In genomic region chr16:45923731-45924424, GRCm38 (mm10) we compare ENCODE assay signal across 12 mouse cellular contexts. TPM values are rescaled to one million over a fixed set of nuclear protein-coding genes. Genes with fewer than 3 reads are reported as not detected.
DNase-seq lines count a peak whose midpoint lies in the region; ATAC-seq and TF ChIP-seq lines count a peak whose summit lies in the region.
"Had no signal": no experiment of that assay in that cellular context is flagged by ENCODE, and none has a peak within 500 bp of the region (broad histone marks: within the 10 kb centered on the region; RNA-seq: fewer than 3 reads in every experiment).

No protein-coding gene starts in this region.

- no peak for TF ChIP-seq POLR2A in kidney, adult 2 months (IDR thresholded peaks at IDR 0.05; ENCODE audit: low read depth, low read length)

- peak; percentile 37 for DNase-seq in kidney, adult 2 months
- no peak for DNase-seq in kidney, postnatal 25 days
- DNase-seq in NIH3T3 (ENCODE audit: low read depth) = peak; percentile 74
- peak; percentile 58 for DNase-seq in embryo, embryonic 11 days
- DNase-seq in limb, embryonic 11.5 days (ENCODE audit: low spot score) = peak; percentile 34
- no peak for DNase-seq in cerebellum, postnatal 25 days
- DNase-seq: cerebellum, postnatal 14 days; gastrocnemius, postnatal 10 days; left cerebral cortex, postnatal 4 days had no signal

- H3K4me3 ChIP-seq in kidney, adult 2 months (ENCODE audit: insufficient read depth, low read depth, low read length) = no peak overlapping the region
- H3K4me3 ChIP-seq in limb, embryonic 11.5 days (ENCODE audit: low read depth, low read length) = no peak overlapping the region
- H3K4me3 ChIP-seq: hindbrain, embryonic 15.5 days had no signal

- no peak overlapping the region for H3K27ac ChIP-seq in kidney, adult 2 months (ENCODE audit: insufficient read depth, low read depth, low read length)
- H3K27ac ChIP-seq in limb, embryonic 11.5 days (replicated peaks; ENCODE audit: low read depth, low read length) = no peak overlapping the region
- H3K27ac ChIP-seq: hindbrain, embryonic 15.5 days; macrophage had no signal

- WGBS in kidney, adult 2 months = 56% methylated on average over 6 of the region's 6 CpGs
- 44% methylated on average over 6 of the region's 6 CpGs for WGBS in limb, embryonic 11.5 days

- no peaks in the 10 kb centered on the region for H3K36me3 ChIP-seq in kidney, adult 2 months (ENCODE audit: control insufficient read depth, insufficient read depth, low read length)
- no peaks in the 10 kb centered on the region for H3K36me3 ChIP-seq in limb, embryonic 11.5 days (ENCODE audit: control insufficient read depth, insufficient read depth, low read length)
- H3K36me3 ChIP-seq: hindbrain, embryonic 15.5 days had no signal

- H3K4me2 ChIP-seq in limb, embryonic 11.5 days (ENCODE audit: low read depth, severe bottlenecking) = no peak overlapping the region
- H3K4me2 ChIP-seq: hindbrain, embryonic 15.5 days had no signal

- H3K9me3 ChIP-seq in limb, embryonic 11.5 days (ENCODE audit: control insufficient read depth, low read length) = no peaks in the 10 kb centered on the region
- H3K9me3 ChIP-seq: hindbrain, embryonic 15.5 days had no signal

- peak; percentile 51; the same call in 1 of the 2 replicates for ATAC-seq in limb, embryonic 11.5 days (ENCODE audit: insufficient number of reproducible peaks, low FRiP score, low TSS enrichment, low read depth)
- ATAC-seq in CD4-positive, CD25-positive, alpha-beta regulatory T cell, adult 4 months = no peak

- no peak for TF ChIP-seq CTCF in kidney, adult 2 months (conservative IDR thresholded peaks at IDR 0.05; ENCODE audit: insufficient read depth, insufficient read length, low read depth, low read length)

- H3K4me1 ChIP-seq in kidney, adult 2 months (ENCODE audit: control insufficient read depth, insufficient read depth, low read length) = peaks cover 23% of the 10 kb centered on the region
- peaks cover 3% of the 10 kb centered on the region; the same call in 1 of the 2 replicates for H3K4me1 ChIP-seq in limb, embryonic 11.5 days (ENCODE audit: control insufficient read depth, insufficient read depth, low read length)
- H3K4me1 ChIP-seq: hindbrain, embryonic 15.5 days had no signal

- H3K27me3 ChIP-seq in kidney, adult 2 months (replicated peaks; ENCODE audit: control insufficient read depth, insufficient read depth, low read length) = no peaks in the 10 kb centered on the region
- no peaks in the 10 kb centered on the region for H3K27me3 ChIP-seq in limb, embryonic 11.5 days (ENCODE audit: control insufficient read depth, insufficient read depth, low read length)
- H3K27me3 ChIP-seq: hindbrain, embryonic 15.5 days had no signal

- no peak overlapping the region for H3K9ac ChIP-seq in limb, embryonic 11.5 days (ENCODE audit: low read length)
- H3K9ac ChIP-seq: hindbrain, embryonic 15.5 days had no signal

RNA-seq across cellular contexts. Expression of gene Phldb2, which starts 29.5 kb away (rescaled TPM):
- 55.4 and 73.5 TPM in 2 replicates for polyA plus RNA-seq in kidney, adult 2 months (2012; rRNA removed)
- polyA plus RNA-seq in limb, embryonic 11.5 days (2014; fragmentation: Nextera tagmentation; extraction: Ambion mirVana) = 47.6 and 49.3 TPM in 2 replicates
- under 1 TPM in 1 of 2 experiments, not detected in 1; 0.17 TPM for polyA plus RNA-seq in CD4-positive, CD25-positive, alpha-beta regulatory T cell, adult 4 months (2017; shearing (Covaris generic))

Comparison
In these comparisons a context has a peak if more than half of its experiments do, and no peak if none do; other contexts are left out.
1. DNase-seq: peak in kidney, adult 2 months (single experiment), NIH3T3 (single experiment), embryo, embryonic 11 days (single experiment) and limb, embryonic 11.5 days (single experiment); none in kidney, postnatal 25 days (0 of 2) and cerebellum, postnatal 25 days (0 of 2).
2. RNA of gene Phldb2, which starts 29.5 kb away (polyA plus RNA-seq): 55.4 to 73.5 TPM in kidney, adult 2 months and 47.6 to 49.3 TPM in limb, embryonic 11.5 days; 0.17 TPM in CD4-positive, CD25-positive, alpha-beta regulatory T cell, adult 4 months; every median in the first group is over 10 times any median in the second.